Mouse (Mus musculus): ENCODE results near the gene 2410002F23Rik. TPM values are rescaled to one million over a fixed set of nuclear protein-coding genes. Genes with fewer than 3 reads are reported as not detected.
"Not testable (repeated sequence)": the region's sequence is repeated elsewhere in the genome, so short reads cannot be mapped to it uniquely, and the experiment has no call there.

Gene 2410002F23Rik
- polyA plus RNA-seq, 1 experiment from 2014 or later, result 125 TPM

DNA sequence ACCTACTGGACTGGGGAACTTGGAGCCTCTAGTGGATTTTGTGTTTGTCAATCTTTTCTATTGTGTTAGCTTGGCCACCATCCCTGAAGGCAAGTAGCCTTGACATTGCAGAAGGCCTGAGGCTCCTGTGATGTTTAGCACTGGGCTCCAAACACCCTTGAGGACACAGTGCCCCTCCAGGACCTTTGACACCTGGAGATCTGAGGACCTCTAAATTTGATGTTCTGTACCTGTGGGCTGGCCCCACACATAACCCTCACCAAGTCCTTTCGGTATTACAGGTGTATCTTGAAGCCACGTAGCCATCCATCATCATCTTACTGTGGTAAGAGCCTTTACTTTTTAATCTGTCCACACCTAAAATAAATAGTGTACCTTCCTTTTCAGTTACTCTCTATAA, 1.4 kb downstream of the 2410002F23Rik start:
- Histone ChIP-seq H3K36me3 (ENCODE audit: insufficient read depth, low read length) (peaks cover 26% of the 10 kb centered on the region), H3K4me1 (replicated peaks; ENCODE audit: insufficient read depth, low read length) (peaks cover 12% of the 10 kb centered on the region), H3K9ac (ENCODE audit: low read depth, low read length) (peak overlapping the region; percentile 97; the same call in 1 of the 2 replicates), H3K9me3 (replicated peaks; ENCODE audit: low read length) (no peaks in the 10 kb centered on the region), H3K27ac (no peak overlapping the region), H3K4me2 (ENCODE audit: low read length) (peak overlapping the region; percentile 56), H3K4me3 (replicated peaks; ENCODE audit: low read depth, low read length) (peak overlapping the region; percentile 90), H3K27me3 (ENCODE audit: insufficient read depth, low read length) (no peaks in the 10 kb centered on the region)
- no peak for TF ChIP-seq CTCF (IDR thresholded peaks at IDR 0.05; ENCODE audit: low read depth)
- ATAC-seq (replicated peaks; ENCODE audit: low FRiP score, low read depth) (no peak), DNase-seq (ENCODE audit: low spot score) (no peak)
- WGBS, result 87% methylated on average over 2 of the region's 2 CpGs

DNA sequence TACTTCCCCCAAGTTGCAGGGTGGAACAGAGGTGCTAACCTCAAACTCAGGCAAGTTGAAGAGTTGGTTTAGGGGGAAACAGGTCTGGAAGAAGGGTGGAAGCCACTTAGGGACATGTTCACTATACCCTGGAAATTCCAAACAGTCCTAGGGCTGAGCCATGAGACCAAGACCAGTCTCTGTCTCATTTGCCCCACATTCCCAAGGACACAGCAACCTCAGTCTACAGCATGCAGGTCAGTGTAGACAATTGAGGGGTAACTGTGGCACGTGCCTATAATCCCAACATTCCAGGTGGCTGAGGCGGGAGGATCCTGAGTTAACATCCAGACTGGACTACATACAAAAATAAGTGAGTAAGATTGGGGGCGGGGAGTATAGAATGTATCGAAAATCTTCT, 2.7 kb downstream of the 2410002F23Rik start:
- TF ChIP-seq CTCF (IDR thresholded peaks at IDR 0.05; ENCODE audit: low read depth), result no peak
- H3K4me3 ChIP-seq (replicated peaks; ENCODE audit: low read depth, low read length), result no peak overlapping the region
- DNase-seq (ENCODE audit: low spot score), result no peak
- no peaks in the 10 kb centered on the region for H3K9me3 ChIP-seq (replicated peaks; ENCODE audit: low read length)
- no peaks in the 10 kb centered on the region for H3K27me3 ChIP-seq (ENCODE audit: insufficient read depth, low read length)
- peaks cover 29% of the 10 kb centered on the region for H3K36me3 ChIP-seq (ENCODE audit: insufficient read depth, low read length)
- H3K27ac ChIP-seq, result no peak overlapping the region
- no peak for ATAC-seq (replicated peaks; ENCODE audit: low FRiP score, low read depth)
- 90% methylated on average over 4 of the region's 4 CpGs for WGBS
- peaks cover 12% of the 10 kb centered on the region for H3K4me1 ChIP-seq (replicated peaks; ENCODE audit: insufficient read depth, low read length)
- no peak overlapping the region for H3K4me2 ChIP-seq (ENCODE audit: low read length)
- no peak overlapping the region for H3K9ac ChIP-seq (ENCODE audit: low read depth, low read length)

DNA sequence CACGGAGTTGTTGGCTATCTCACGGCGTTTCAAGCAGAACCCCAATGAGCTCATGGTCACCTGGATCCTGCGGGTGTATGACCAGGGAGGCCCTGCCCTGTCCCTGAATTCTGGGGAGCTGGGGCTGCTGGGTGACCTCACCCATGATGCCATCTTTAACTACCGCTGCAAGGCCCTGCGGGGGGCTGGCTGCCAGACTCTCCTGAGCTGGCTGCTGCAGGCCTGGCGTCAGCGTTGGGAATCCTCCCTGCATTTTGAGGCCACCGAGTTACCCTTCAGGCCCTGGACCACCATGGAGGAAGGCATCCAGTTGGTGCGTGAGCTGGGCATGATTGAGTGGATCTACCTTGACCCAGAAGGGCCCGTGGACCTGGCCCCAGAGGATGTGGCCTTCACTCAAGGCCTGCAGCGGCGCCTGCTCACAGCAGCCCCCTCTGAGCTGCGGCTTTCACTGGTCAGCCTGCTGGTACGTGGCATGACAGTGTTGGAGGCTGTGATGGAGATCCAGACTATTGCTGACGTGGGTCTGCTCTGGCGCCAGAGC, 4.3 kb downstream of the 2410002F23Rik start:
- not testable (repeated sequence) for DNase-seq (ENCODE audit: low spot score); H3K9me3 ChIP-seq (replicated peaks; ENCODE audit: low read length); H3K4me3 ChIP-seq (replicated peaks; ENCODE audit: low read depth, low read length); H3K4me2 ChIP-seq (ENCODE audit: low read length); H3K27me3 ChIP-seq (ENCODE audit: insufficient read depth, low read length); ATAC-seq (replicated peaks; ENCODE audit: low FRiP score, low read depth); H3K27ac ChIP-seq; H3K9ac ChIP-seq (ENCODE audit: low read depth, low read length); H3K4me1 ChIP-seq (replicated peaks; ENCODE audit: insufficient read depth, low read length)
- H3K36me3 ChIP-seq (ENCODE audit: insufficient read depth, low read length), result peaks cover 29% of the 10 kb centered on the region
- WGBS, result 91% methylated on average over 17 of the region's 17 CpGs

DNA sequence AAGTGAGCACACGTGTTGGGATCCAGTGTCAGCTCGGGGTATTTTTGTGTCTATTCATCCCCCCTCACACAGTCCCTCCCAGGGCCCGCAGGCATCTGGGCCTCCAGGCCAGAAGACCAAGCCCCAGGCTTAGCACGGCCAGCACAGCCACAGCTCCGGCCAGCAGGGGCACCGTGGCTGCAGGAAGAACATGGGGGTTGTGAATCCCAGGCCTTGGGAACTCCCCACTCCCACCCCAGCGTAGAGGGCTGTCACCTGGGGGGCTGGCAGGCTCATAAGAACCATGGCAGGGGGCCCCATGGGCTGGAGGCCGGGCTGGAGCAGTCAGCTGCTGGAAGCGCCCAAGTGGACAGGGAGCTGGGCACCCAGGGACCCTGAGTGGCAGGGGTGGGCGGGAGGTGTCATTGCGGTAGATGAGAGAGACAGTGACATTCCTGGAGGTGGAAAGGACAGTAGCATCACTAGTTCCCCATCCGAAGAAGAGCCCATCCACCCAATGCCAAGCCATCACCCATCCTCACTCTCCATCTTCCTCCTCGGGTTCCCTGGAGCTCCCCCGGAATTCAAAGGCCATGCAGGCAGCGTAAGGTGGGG, 6.6 kb downstream of the 2410002F23Rik start:
- Histone ChIP-seq H3K4me1 (replicated peaks; ENCODE audit: insufficient read depth, low read length) (no peaks in the 10 kb centered on the region), H3K4me2 (ENCODE audit: low read length) (no peak overlapping the region), H3K9me3 (replicated peaks; ENCODE audit: low read length) (no peaks in the 10 kb centered on the region), H3K36me3 (ENCODE audit: insufficient read depth, low read length) (peaks cover 29% of the 10 kb centered on the region), H3K4me3 (replicated peaks; ENCODE audit: low read depth, low read length) (no peak overlapping the region), H3K27ac (no peak overlapping the region), H3K27me3 (ENCODE audit: insufficient read depth, low read length) (no peaks in the 10 kb centered on the region), H3K9ac (ENCODE audit: low read depth, low read length) (no peak overlapping the region)
- 66% methylated on average over 15 of the region's 15 CpGs for WGBS
- DNase-seq (ENCODE audit: low spot score), result no peak
- TF ChIP-seq CTCF (IDR thresholded peaks at IDR 0.05; ENCODE audit: low read depth), result no peak
- peak; percentile 10; the same call in 1 of the 2 replicates for ATAC-seq (replicated peaks; ENCODE audit: low FRiP score, low read depth)

DNA sequence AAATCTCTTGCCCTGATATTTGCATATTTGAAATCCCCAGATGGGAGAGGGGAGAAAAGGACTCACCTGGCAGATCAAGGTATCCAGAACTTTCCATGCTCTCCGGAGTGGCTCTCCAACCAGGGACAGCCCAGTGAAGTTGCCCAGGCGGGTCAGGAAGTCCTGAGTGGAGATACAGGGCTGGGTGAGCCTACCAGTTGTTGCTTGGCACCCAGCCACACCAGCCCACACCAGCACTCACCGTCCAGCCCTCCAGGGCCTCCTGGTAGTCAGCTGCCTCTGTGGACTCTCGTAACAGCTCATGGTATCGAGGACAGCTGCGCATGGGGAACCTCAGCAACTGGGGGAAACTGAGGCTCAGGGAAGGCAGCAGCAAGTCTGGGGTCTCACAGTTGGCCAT, 8.4 kb downstream of the 2410002F23Rik start:
- TF ChIP-seq CTCF (IDR thresholded peaks at IDR 0.05; ENCODE audit: low read depth), result no peak
- H3K4me3 ChIP-seq (replicated peaks; ENCODE audit: low read depth, low read length), result no peak overlapping the region
- no peak for DNase-seq (ENCODE audit: low spot score)
- H3K4me1 ChIP-seq (replicated peaks; ENCODE audit: insufficient read depth, low read length), result no peaks in the 10 kb centered on the region
- no peak for ATAC-seq (replicated peaks; ENCODE audit: low FRiP score, low read depth)
- H3K9ac ChIP-seq (ENCODE audit: low read depth, low read length), result no peak overlapping the region
- no peak overlapping the region for H3K27ac ChIP-seq
- 76% methylated on average over 6 of the region's 6 CpGs for WGBS
- peaks cover 17% of the 10 kb centered on the region for H3K36me3 ChIP-seq (ENCODE audit: insufficient read depth, low read length)
- no peaks in the 10 kb centered on the region for H3K27me3 ChIP-seq (ENCODE audit: insufficient read depth, low read length)
- no peak overlapping the region for H3K4me2 ChIP-seq (ENCODE audit: low read length)
- no peaks in the 10 kb centered on the region for H3K9me3 ChIP-seq (replicated peaks; ENCODE audit: low read length)

DNA sequence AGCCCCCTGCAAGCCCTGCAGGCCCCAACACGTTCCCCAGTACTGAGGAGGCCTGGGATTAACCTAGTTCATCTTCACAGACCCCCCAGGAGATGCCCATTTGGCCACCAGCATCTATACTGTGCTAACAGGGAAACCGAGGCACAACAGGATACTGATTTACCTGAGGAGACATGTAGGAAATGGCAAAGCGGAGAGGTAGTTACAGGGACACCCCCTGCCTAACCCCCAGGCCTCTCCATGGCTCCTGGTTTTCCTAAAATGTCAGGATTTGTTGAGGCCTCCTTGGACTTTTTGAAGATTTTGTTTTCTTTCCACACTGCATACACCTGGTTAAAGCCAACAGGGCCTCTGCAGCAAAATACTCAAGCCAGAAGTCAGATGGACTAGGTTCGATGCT, 10.8 kb downstream of the 2410002F23Rik start, which contains the start of gene Acp4:
Acp4 (minus strand) TSS at position 101 of the 400 bp plus-strand sequence.
- no peak within 1 kb of the TSS for H3K27ac ChIP-seq
- H3K27me3 ChIP-seq (ENCODE audit: insufficient read depth, low read length), result no peaks in the 10 kb centered on the region; the same call in 1 of the 2 replicates
- no peak within 1 kb of the TSS for H3K4me2 ChIP-seq (ENCODE audit: low read length)
- no peak for TF ChIP-seq CTCF (IDR thresholded peaks at IDR 0.05; ENCODE audit: low read depth)
- ATAC-seq (replicated peaks; ENCODE audit: low FRiP score, low read depth), result no peak
- WGBS, result 82% methylated on average over 4 of the region's 4 CpGs
- no peak within 1 kb of the TSS for H3K4me3 ChIP-seq (replicated peaks; ENCODE audit: low read depth, low read length)
- DNase-seq (ENCODE audit: low spot score), result no peak
- no peaks in the 10 kb centered on the region for H3K4me1 ChIP-seq (replicated peaks; ENCODE audit: insufficient read depth, low read length)
- peaks cover 9% of the 10 kb centered on the region; the same call in 1 of the 2 replicates for H3K36me3 ChIP-seq (ENCODE audit: insufficient read depth, low read length)
- no peaks in the 10 kb centered on the region for H3K9me3 ChIP-seq (replicated peaks; ENCODE audit: low read length)
- H3K9ac ChIP-seq (ENCODE audit: low read depth, low read length), result no peak within 1 kb of the TSS; the same call in 1 of the 2 replicates
